Mouse (Mus musculus) midbrain, postnatal 0 days (tissue): Measurements from ENCODE around the gene Speer4c. TPM values are rescaled to one million over a fixed set of nuclear protein-coding genes. Genes with fewer than 3 reads are reported as not detected.
"Not testable (repeated sequence)": the region's sequence is repeated elsewhere in the genome, so short reads cannot be mapped to it uniquely, and the experiment has no call there.

Source experiments
- ATAC-seq: fragments of 200-750 bp; cut with Nextera tagmentation; 2 replicates; pipeline ENCODE4 v1.8.0; 2017; ENCODE audit warnings: moderate number of reproducible peaks, mild to moderate bottlenecking, moderate TSS enrichment, moderate library complexity; ENCODE audit not compliant: low FRiP score
- DNase-seq: peaks from one replicate; pipeline ENCODE4 v3.0.0-alpha.2; 2015; ENCODE audit warnings: low spot score
- H3K27ac ChIP-seq: fragments of 300-500 bp; sonication (generic); 2 replicates; pipeline ENCODE4 v1.5.1; 2014; ENCODE audit warnings: low read depth, mild to moderate bottlenecking, low read length, mixed read lengths
- H3K27me3 ChIP-seq: fragments of 300-500 bp; sonication (generic); 2 replicates; pipeline ENCODE4 v1.6.1; 2014; ENCODE audit warnings: low read length, control low read depth, mixed read lengths; ENCODE audit not compliant: insufficient read depth
- H3K36me3 ChIP-seq: fragments of 300-500 bp; sonication (generic); 2 replicates; pipeline ENCODE4 v1.6.1; 2014; ENCODE audit warnings: low read length, control low read depth, mixed read lengths; ENCODE audit not compliant: insufficient read depth
- H3K4me1 ChIP-seq: fragments of 300-500 bp; sonication (generic); 2 replicates; pipeline ENCODE4 v1.6.1; 2014; ENCODE audit warnings: mild to moderate bottlenecking, control low read depth, antibody characterized with exemption, low read length, mixed read lengths; ENCODE audit not compliant: insufficient read depth
- H3K4me2 ChIP-seq: fragments of 300-500 bp; sonication (generic); 2 replicates; pipeline ENCODE4 v1.6.1; 2014; ENCODE audit warnings: low read depth, mild to moderate bottlenecking, low read length, mixed read lengths; ENCODE audit not compliant: poor library complexity, severe bottlenecking
- H3K4me3 ChIP-seq: fragments of 300-500 bp; sonication (generic); 2 replicates; pipeline ENCODE4 v1.5.1; 2014; ENCODE audit warnings: low read depth, mild to moderate bottlenecking, low read length, moderate library complexity
- H3K9ac ChIP-seq: fragments of 300-500 bp; sonication (generic); replicated peaks from 2 replicates; pipeline ENCODE4 v1.6.1; 2014; ENCODE audit warnings: mild to moderate bottlenecking, low read length, moderate library complexity, mixed read lengths; ENCODE audit not compliant: poor library complexity, severe bottlenecking
- H3K9me3 ChIP-seq: fragments of 300-500 bp; sonication (generic); 2 replicates; pipeline ENCODE4 v1.6.1; 2016; ENCODE audit warnings: low read length, control low read depth
- CTCF ChIP-seq: IDR thresholded peaks from 2 replicates; pipeline ENCODE4 v1.5.1; 2016; ENCODE audit warnings: antibody characterized with exemption, mild to moderate bottlenecking
- WGBS: fragments of 180-500 bp; shearing (Covaris S2); extraction: QIAGEN DNeasy Blood & Tissue Kit; methylation state at CpG from one replicate; pipeline ENCODE4 v1.1.7; 2014; 5-methylcytosine and 5-hydroxymethylcytosine counted together
- polyA plus RNA-seq: library from polyadenylated mRNA; unstranded; fragments of >200 nt; fragmentation: Nextera tagmentation; extraction: Ambion mirVana; gene quantifications from 2 replicates; pipeline ENCODE4 v1.2.1, GENCODE M21; 2015
- total RNA-seq: library from RNA; depleted of rRNA; stranded (reverse); fragments of >200 nt; gene quantifications from 2 replicates; pipeline ENCODE4 v1.2.3, GENCODE M21; 2014; rRNA removed

Speer4c gene
- total RNA-seq (not detected in 2 replicates), polyA plus RNA-seq (0.20 TPM in 1 of 2 replicates, not detected in the other)

DNA sequence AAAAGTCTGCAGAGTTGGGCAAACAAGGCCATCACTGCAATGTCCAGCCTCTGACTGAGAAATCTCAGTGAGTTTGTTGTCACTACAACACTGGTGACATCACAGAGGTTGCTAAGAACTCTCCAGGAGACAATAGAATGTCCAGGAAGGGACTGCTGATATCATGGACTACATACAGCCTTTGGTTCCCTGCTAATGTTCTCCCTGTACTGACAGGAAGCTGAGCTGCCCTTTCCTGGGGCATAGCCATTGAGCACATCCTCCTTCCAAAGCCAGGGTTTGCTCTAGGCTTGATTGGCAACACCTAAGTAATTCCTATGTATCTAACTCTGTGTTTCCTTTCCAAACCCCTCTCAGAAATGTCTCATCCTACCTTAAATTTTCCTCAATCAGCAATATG is at the start of gene Speer4c:
Gene Speer4c (minus strand): TSS at position 101 of the 400 bp plus-strand sequence.
- H3K4me3 ChIP-seq, H3K36me3 ChIP-seq, DNase-seq, ATAC-seq, H3K27me3 ChIP-seq, H3K9me3 ChIP-seq, H3K9ac ChIP-seq, H3K27ac ChIP-seq, H3K4me2 ChIP-seq, H3K4me1 ChIP-seq: not testable (repeated sequence)

DNA sequence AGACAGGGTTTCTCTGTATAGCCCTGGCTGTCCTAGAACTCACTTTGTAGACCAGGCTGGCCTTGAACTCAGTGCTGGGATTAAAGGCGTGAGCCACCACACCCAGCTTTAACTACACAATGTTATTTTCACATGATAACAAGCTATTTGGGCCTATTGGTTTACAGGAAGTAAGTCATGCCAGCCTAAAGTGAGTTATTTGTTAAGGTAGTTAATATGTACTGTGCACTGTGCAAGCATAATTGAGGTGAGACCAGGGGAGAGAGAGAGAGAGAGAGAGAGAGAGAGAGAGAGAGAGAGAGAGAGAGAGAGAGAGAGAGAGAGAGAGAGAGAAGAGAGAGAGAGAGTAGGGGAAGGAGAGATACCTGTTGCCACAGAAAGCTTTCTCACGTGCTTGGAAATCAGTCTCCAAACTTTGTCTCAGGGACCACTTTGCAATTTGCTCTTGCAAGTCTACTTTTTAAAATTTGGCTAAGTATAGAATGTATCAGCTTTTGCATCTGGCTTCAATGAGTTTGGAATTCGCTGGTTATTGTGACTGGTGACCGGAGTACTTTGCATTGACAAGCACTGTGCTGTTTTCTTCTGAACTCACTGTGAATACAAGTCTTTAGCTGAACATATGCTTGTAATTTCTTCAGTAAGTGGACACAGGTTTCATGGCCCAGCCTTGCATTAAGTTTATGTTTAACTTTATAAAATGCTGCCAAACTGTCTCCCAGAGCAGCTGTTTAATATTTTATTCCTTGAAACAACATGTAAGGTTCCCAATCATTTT is 33.6 kb upstream of the Speer4c start:
- Histone ChIP-seq H3K27me3 (no peaks in the 10 kb centered on the region), H3K4me1 (no peaks in the 10 kb centered on the region), H3K36me3 (no peaks in the 10 kb centered on the region), H3K9ac (no peak overlapping the region), H3K9me3 (no peaks in the 10 kb centered on the region), H3K27ac (no peak overlapping the region), H3K4me3 (no peak overlapping the region), H3K4me2 (no peak overlapping the region)
- ATAC-seq (no peak), DNase-seq (no peak)
- WGBS = 88% methylated on average over 4 of the region's 4 CpGs
- no peak for TF ChIP-seq CTCF

DNA sequence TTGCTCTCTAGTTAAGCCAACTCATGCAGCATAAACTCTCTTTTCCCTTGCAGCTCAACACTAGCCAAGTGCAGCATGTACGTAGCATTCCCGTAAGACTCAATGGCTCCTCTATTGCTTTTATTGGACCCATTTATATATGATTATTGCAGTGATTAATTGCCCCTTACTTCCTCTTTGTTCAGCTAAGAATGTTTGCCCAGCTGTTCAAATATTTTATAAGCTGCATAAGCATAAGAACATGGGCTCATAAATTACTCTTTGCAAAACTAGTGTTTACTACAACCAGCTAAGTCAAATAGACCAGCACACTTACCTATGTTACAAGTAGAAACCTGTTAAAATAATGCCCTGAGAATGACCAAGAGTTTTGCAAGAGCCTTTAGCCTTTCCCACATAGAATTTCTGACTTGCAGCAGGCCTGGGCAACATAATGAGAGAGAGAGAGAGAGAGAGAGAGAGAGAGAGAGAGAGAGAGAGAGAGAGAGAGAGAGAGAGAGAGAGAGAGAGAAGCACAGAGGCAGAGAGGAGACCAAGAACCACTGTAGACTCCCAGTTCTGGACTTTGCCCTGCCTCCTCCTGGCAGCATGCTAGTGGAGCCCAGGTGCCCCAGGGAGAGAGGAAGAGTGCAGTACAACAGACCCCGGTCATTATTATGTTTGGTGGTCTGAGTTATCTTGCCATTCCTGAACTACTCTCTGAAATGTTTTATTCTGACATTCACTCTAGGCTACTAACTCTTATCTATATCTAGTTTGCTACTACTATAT is 20.2 kb upstream of the Speer4c start:
- Histone ChIP-seq H3K4me3 (no peak overlapping the region), H3K27ac (no peak overlapping the region), H3K36me3 (no peaks in the 10 kb centered on the region), H3K4me2 (no peak overlapping the region), H3K9ac (no peak overlapping the region), H3K4me1 (no peaks in the 10 kb centered on the region), H3K9me3 (no peaks in the 10 kb centered on the region), H3K27me3 (no peaks in the 10 kb centered on the region)
- ATAC-seq = no peak
- WGBS = 91% methylated on average over 3 of the region's 3 CpGs
- TF ChIP-seq CTCF = no peak
- no peak for DNase-seq

DNA sequence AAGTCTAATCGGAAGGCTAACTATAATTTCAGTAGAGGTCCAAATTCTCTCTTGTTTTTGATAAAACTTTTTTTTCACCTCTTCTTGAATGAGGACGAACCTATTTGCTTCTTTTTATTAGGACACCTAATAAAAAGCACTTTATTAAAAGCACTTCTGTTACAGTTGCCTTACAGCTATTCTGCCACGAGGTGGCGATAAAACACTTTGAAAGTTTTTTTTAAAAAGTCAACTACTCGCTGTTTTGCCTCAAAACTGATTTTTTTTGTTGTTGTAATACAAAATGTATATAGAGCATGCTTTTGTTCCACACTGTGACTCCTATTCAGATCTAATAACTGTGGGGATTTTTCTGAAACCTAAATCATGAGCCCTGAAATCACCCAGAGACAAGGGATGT is 11.2 kb downstream of the Speer4c start:
- DNase-seq, H3K9me3 ChIP-seq, H3K36me3 ChIP-seq, H3K27me3 ChIP-seq, H3K4me2 ChIP-seq, H3K4me3 ChIP-seq, H3K27ac ChIP-seq, H3K9ac ChIP-seq, ATAC-seq, H3K4me1 ChIP-seq: not testable (repeated sequence)
- 24% methylated on average over 5 of the region's 5 CpGs for WGBS
- peak; percentile 61 for TF ChIP-seq CTCF

DNA sequence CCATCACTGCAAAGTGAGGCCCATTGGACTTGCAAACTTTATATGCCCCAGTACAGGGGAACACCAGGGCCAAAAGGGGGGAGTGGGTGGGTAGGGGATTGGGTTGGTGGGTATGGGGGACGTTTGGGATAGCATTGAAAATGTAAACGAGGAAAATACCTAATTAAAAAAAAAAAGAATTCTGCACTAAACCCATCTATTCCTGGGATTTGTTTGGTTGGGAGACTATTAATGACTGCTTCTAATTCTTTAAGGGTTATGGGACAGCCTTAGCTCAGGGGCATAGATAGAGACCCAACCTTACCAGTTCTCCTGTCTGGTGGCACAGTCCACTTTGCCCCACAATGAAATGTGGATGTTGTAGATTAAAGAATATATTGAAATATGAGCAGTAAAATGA is 16.4 kb downstream of the Speer4c start:
- not testable (repeated sequence) for H3K9me3 ChIP-seq, H3K4me1 ChIP-seq, H3K27ac ChIP-seq, H3K4me2 ChIP-seq, ATAC-seq, H3K36me3 ChIP-seq, DNase-seq, H3K9ac ChIP-seq, H3K27me3 ChIP-seq, H3K4me3 ChIP-seq
- 45% methylated on average over 2 of the region's 2 CpGs for WGBS

DNA sequence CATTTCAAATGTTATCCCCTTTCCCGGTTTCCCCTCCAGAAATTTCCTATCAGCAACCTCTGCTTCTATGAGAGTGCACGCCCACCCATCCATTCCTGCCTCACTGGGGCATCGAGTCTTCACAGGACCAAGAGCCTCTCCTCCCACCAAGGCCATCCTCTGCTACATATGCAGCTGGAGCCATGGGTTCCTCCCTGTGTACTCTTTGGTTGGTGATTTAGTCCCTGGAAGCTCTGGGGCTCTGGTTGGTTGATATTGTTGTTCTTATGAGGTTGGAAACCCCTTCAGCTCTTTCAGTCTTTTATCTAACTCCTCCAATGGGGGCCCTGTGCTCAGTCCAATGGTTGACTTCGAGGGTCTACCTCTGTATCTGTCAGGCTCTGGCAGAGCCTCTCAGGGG is 22.2 kb downstream of the Speer4c start:
- not testable (repeated sequence) for H3K27me3 ChIP-seq, DNase-seq, H3K4me1 ChIP-seq, ATAC-seq, H3K27ac ChIP-seq, H3K36me3 ChIP-seq, H3K4me2 ChIP-seq, H3K4me3 ChIP-seq, H3K9ac ChIP-seq
- peaks cover 16% of the 10 kb centered on the region; the same call in 1 of the 2 replicates for H3K9me3 ChIP-seq
- 77% methylated on average over 4 of the region's 4 CpGs for WGBS

DNA sequence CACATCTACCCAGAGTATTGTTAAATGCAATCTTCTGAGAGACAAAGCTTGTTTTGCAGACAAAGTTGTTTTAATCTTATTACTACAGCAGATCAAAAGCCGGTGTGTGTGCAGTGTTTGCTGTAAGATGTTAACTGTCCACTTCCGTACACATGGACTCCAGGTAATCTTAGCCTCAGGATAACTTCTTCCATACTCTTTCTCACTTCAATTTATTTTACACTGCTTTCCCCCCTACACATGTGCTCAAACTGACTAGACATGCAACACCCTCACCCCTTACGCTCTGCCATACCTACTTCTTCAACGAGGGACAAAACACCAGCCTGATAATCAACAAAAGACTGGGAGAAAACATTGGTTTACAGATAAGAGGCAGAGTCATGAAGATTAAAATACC is 23.2 kb downstream of the Speer4c start:
- WGBS = 75% methylated on average over 4 of the region's 4 CpGs
- not testable (repeated sequence) for H3K4me2 ChIP-seq, H3K4me1 ChIP-seq, H3K27ac ChIP-seq, H3K36me3 ChIP-seq, H3K4me3 ChIP-seq, H3K27me3 ChIP-seq, H3K9ac ChIP-seq
- peaks cover 19% of the 10 kb centered on the region for H3K9me3 ChIP-seq
- peak; percentile 19 for DNase-seq
- ATAC-seq = 0 out of 2 replicates have a peak, but pooled peaks have one; percentile 12

DNA sequence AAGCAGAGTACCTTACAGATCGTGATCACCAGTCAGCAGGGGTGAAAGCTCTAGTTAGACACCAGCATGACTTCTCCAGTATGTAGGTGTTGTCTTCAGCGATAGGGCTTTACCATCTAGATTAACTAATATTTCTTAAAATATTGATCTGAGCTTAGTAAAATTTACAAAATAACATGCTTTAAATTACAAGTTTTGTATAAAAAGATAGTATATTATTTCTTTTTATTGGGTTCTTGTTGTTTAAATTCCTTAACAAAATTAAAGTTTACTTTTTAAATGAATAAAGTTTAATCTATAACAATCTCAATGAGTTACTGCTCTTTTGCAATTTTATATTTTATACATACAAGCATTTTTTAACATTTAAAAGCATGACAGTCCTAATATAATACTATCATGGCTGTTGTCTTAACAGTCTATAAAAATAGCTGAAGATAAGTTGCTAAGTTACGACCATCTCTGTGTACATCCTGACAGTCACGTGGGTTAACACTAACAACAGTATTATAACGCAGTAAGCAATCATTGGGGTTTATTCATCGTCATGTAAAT is 24.3 kb downstream of the Speer4c start:
- not testable (repeated sequence) for H3K9ac ChIP-seq, H3K27ac ChIP-seq, H3K4me2 ChIP-seq, H3K4me1 ChIP-seq, H3K36me3 ChIP-seq, H3K4me3 ChIP-seq, H3K27me3 ChIP-seq, DNase-seq
- peak; percentile 82 for ATAC-seq
- peaks cover 22% of the 10 kb centered on the region for H3K9me3 ChIP-seq
- WGBS = 79% methylated on average over 6 of the region's 6 CpGs
